Mouse (Mus musculus) bone marrow, adult 2 months (tissue): ENCODE measurements at regions not wholly inside any gene's neighbourhood (a gene's known extent, or its start where the extent isn't known, plus 50 kb on each side); places are given as distances from the start of the nearest gene placed in this dataset.

Experiments used
- H3K27ac ChIP-seq: fragments of 200-500 bp; 2 replicates; pipeline ENCODE4 v1.5.1; 2012; ENCODE audit warnings: low read depth, mild to moderate bottlenecking, control low read depth, inconsistent platforms, low read length; ENCODE audit not compliant: control insufficient read depth, poor library complexity, insufficient read depth
- H3K4me1 ChIP-seq: fragments of 200-500 bp; 2 replicates; pipeline ENCODE4 v1.6.1; 2011; ENCODE audit warnings: low read length; ENCODE audit not compliant: control insufficient read depth, insufficient read depth
- H3K4me3 ChIP-seq: fragments of 200-500 bp; replicated peaks from 2 replicates; pipeline ENCODE3; 2011; ENCODE audit warnings: mild to moderate bottlenecking, low read depth, low read length, control low read depth; ENCODE audit not compliant: control insufficient read depth
- CTCF ChIP-seq: fragments of 200-500 bp; IDR thresholded peaks from 2 replicates; pipeline ENCODE4 v1.5.1; 2011; ENCODE audit warnings: low read length, control low read depth; ENCODE audit not compliant: control insufficient read depth, insufficient read depth
- POLR2A ChIP-seq: fragments of 200-500 bp; IDR thresholded peaks from 2 replicates; pipeline ENCODE4 v1.6.1; 2011; ENCODE audit warnings: low read depth, mild to moderate bottlenecking, control low read depth, low read length, borderline replicate concordance; ENCODE audit not compliant: control insufficient read depth
- WGBS: fragments of 180-500 bp; shearing (Covaris S2); methylation state at CpG from one replicate; pipeline ENCODE4 v1.1.7; 2018; 5-methylcytosine and 5-hydroxymethylcytosine counted together

DNA sequence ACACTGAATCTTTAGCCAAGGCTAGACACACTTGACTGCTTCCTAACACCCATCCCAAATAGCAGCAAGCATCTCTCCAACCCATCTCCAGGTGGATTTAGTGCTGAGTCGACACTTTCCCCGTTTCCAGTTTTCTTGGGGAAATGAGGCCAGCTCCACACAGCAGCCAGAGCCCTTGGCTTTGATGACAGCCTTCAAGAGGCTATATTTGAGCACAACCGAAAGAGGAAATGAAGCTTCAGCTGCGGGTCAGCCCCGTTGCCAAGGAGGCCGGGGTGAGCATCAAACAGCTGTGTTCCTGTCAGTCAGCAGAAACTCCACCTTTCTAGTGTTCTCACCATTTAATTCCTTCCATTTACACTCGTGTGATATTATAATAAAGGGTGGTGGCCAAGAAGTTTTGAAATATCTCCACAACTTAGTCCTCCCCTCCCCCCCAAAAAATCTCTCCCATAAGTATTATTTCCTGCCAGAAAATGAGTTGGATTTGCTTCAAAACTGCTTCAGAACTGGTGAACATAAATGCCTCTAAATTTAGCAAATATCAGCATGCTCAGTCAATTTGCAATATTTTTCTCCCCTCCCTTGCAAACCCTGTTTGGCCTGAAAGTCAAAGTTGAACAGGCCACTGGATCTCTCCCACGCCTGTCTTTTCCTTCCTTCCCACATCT is 226.1 kb downstream of the Qk start:
- Histone ChIP-seq H3K4me3 (no peak overlapping the region), H3K4me1 (no peaks in the 10 kb centered on the region), H3K27ac (no peak overlapping the region)
- TF ChIP-seq CTCF (no peak), POLR2A (no peak)
- 11% methylated on average over 8 of the region's 8 CpGs for WGBS

DNA sequence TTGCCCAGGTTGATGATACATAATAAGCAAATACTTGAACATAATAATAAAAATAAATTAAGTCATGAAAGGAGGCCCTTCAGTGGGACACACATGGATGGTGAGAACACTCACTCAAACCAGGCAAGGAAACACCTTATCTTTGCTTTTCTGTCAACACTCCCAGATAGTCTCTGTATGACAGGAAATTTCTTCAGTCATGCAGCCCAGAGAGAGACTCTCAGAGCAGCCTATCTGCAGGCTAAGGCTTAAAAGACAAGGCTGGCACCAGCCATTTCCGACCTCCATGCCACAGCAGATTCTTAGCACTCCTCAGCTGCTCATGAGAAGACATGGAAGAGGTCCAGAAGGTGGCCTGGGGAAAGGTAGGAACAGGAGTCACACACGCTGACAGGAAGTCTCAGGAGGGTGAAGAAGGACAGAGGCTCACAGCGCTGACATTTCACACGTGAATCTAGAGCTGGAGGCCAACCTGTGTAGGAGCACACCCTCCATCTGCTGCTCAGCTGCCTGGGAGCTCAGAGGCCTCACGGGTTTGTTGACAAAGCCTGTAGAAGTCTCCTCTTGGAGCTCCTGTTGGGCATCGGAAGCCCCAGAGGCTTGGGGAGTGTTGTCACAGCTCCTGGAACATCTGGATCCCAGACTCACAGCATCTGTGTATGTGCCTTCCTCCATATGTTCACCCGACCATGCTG is 232.3 kb downstream of the Qk start:
- H3K4me1 ChIP-seq: no peaks in the 10 kb centered on the region
- WGBS: 70% methylated on average over 7 of the region's 7 CpGs
- no peak for TF ChIP-seq POLR2A
- TF ChIP-seq CTCF: no peak
- no peak overlapping the region for H3K27ac ChIP-seq
- H3K4me3 ChIP-seq: no peak overlapping the region

DNA sequence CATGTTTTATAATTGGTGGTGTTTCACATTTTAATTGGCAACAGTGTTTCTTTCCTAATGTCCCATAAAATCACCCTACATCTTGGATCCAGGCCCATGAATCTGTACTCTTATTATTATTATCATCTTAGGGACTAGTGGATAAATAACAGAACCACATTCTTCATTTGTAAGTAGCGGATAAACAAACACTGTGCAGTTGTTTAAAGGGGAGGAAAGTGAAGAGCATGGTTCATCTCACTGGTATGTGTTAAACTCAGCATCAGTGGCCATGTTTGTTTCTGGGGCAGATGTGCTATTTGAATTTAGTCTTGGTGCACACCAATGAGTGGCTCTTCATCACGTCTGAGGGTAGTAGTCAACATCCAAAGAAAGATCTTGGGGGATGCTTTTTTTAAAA is 233.1 kb downstream of the Qk start:
- no peaks in the 10 kb centered on the region for H3K4me1 ChIP-seq
- TF ChIP-seq CTCF (no peak), POLR2A (no peak)
- H3K4me3 ChIP-seq: no peak overlapping the region
- WGBS: 82% methylated on average over 2 of the region's 2 CpGs
- H3K27ac ChIP-seq: no peak overlapping the region

DNA sequence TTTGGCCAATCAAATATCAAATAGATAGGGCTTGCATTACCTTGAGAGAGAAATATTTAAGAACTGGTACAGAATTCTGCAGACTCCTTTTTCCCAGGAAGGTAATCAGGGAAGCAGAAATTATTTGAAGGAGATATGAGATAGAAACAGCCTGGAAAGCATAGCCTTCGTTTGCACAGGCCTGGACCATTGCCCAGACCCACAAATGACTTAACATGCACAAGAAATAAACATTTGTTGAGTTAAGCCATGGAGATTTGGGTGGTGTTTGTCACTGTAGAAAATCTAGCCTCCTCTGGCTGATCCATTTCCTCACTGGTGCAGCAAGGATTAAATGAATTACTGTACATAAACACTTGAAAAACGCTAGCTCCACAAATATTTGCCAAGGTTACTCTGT is 233.5 kb downstream of the Qk start:
- H3K27ac ChIP-seq: no peak overlapping the region
- H3K4me1 ChIP-seq: no peaks in the 10 kb centered on the region
- 43% methylated on average over 2 of the region's 2 CpGs for WGBS
- H3K4me3 ChIP-seq: no peak overlapping the region
- TF ChIP-seq CTCF (no peak), POLR2A (no peak)

DNA sequence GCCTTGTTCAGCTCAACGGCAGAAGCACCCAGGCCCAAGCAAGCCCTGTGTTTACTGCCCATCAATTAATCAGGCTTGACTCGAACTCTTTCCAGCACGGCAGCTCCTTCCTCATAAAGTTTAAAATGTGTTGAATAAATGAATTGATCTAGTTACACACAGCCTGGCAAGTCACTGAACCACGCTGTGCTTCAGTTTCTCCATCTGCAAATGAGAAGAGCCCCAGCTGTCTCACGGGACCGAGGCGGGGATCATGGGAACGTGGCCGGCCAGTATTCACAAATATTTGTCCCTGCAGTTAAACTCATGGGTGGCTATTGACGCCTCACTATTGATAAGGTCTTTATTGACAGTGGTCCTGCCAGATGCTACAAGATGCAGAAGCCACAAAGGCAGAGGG is 237.9 kb downstream of the Qk start:
- Histone ChIP-seq H3K4me1 (no peaks in the 10 kb centered on the region), H3K4me3 (no peak overlapping the region), H3K27ac (no peak overlapping the region)
- 79% methylated on average over 10 of the region's 10 CpGs for WGBS
- TF ChIP-seq POLR2A (no peak), CTCF (no peak)

DNA sequence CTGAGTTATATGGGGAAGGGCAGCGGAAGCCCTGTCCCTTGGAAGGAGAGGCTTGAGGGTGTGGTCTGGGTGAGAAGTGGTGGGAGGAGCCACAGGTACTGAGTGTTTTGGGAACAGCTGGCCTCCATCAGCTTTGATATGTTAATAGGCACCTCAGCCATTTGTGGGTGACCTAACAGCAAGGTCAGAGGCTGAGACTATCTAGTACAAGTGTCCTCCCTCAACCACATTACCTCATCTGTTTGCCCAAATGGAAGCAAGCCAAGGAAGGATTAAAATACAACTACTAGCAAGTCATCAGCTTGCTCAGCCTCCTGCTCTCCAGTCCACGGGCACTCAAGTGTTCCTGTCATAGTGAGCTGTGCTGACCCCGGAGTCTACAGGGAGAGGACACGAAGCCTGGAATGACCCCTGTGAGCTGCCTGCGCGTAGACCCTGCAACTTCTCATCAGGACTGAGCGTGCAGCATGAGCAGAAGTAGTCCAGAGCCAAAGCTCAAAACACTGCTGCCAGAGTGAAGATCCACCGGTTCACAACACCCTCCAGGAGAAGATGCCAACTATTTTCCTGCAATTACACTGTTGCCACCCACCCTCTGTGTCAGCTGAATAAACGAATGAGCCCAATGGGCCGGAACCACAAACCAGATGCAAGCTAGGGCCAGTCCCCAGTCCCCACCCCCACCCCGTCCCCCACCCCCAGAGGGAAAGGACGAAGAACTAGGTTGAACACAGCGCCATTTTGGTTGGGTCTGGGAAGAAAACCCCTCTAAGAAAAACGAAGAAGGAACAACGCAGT is 239.6 kb downstream of the Qk start:
- H3K27ac ChIP-seq: no peak overlapping the region
- no peak for TF ChIP-seq CTCF
- no peak for TF ChIP-seq POLR2A
- 86% methylated on average over 15 of the region's 15 CpGs for WGBS

DNA sequence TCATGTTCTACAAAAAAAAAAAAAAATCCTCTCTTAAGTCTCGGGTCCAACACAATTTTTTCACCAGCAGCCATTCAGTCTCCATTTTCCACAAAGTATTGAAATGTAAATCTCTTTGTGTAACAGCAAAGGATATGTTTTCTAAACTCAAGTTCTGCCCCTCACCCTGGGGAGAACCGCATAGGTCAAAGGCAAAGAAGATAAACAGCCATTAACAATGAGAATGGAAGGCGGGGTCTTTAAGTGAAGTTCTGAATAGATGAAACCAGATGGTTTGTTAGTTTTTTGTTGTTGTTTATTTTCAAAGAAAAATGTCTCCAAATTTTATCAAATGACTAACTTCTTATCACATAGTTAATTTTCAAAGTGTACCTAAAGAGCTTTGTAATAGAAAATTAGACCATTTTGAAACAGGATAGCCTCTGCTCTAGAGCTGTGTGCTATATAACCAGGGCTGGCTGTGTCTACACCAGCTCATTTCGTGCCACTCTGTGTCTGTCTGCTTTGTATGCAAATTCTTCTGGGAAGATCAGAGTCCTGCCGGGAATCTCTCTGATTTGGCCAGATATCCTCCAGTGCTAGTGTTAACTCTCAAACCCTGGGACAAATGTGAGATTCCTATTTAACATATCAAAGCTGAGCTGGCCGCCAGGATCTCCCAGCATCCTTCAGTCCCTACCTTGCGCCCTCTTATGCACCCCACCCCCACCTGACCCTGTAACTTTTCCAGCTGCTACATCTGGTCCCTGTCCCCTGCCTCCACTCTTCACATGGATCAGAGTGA is 240.9 kb downstream of the Qk start:
- Histone ChIP-seq H3K4me3 (no peak overlapping the region), H3K27ac (no peak overlapping the region), H3K4me1 (no peaks in the 10 kb centered on the region)
- 76% methylated on average over 7 of the region's 7 CpGs for WGBS
- TF ChIP-seq CTCF (no peak), POLR2A (no peak)

More for the DNA sequence above, 239.6 kb downstream of the Qk start:
- H3K4me1 ChIP-seq: no peaks in the 10 kb centered on the region
- H3K4me3 ChIP-seq: no peak overlapping the region
